13 mouse cellular contexts compared by ENCODE assay signal in genomic region chr17:14702701-14703100, GRCm38 (mm10). TPM values are rescaled to one million over a fixed set of nuclear protein-coding genes. Genes with fewer than 3 reads are reported as not detected.
A peak's percentile ranks its signal among the peaks of the same experiment; 100 is the strongest.
DNase-seq lines count a peak whose midpoint lies in the region; ATAC-seq lines count a peak whose summit lies in the region.
"Had no signal": no experiment of that assay in that cellular context is flagged by ENCODE, and none has a peak within 500 bp of the region (broad histone marks: within the 10 kb centered on the region; RNA-seq: fewer than 3 reads in every experiment).

No protein-coding gene starts in this region.

- no peak overlapping the region for H3K4me2 ChIP-seq in kidney, embryonic 14.5 days (replicated peaks; ENCODE audit: low read depth, low read length)
- H3K4me2 ChIP-seq: forebrain, embryonic 12.5 days had no signal

- intact Hi-C loops in heart, postnatal 36 days (cut with DNase I), result no loop called here

- no peak for ATAC-seq in kidney, embryonic 14.5 days (ENCODE audit: low FRiP score, low TSS enrichment)

- H3K27me3 ChIP-seq in heart, embryonic 10.5 days (ENCODE audit: insufficient read depth, poor library complexity, severe bottlenecking), result peaks cover 7% of the 10 kb centered on the region; the same call in 1 of the 2 replicates
- no peaks in the 10 kb centered on the region for H3K27me3 ChIP-seq in kidney, embryonic 14.5 days (ENCODE audit: control insufficient read depth, insufficient read depth, low read length)
- H3K27me3 ChIP-seq: forebrain, embryonic 12.5 days had no signal

- peak; percentile 71 for DNase-seq in heart, embryonic 10.5 days (ENCODE audit: low spot score)
- no peak for DNase-seq in heart, postnatal 36 days
- DNase-seq in right cerebral cortex, adult 2 months (ENCODE audit: low spot score in 2 of 2), result peak; percentile 7 to 10
- DNase-seq in right cerebral cortex, postnatal 36 days (ENCODE audit: low spot score in 2 of 2), result no peak
- peak; percentile 40 for DNase-seq in layer of hippocampus, adult 9-11 months
- peak; percentile 40 to 62 for DNase-seq in thymus, postnatal 36 days
- DNase-seq in kidney, adult 9 months, result no peak
- DNase-seq: gastrocnemius, postnatal 14 days; kidney, adult 18-20 months had no signal

- WGBS in heart, embryonic 10.5 days, result 60% methylated on average over 3 of the region's 3 CpGs
- WGBS in kidney, embryonic 14.5 days, result 41% methylated on average over 3 of the region's 3 CpGs

- no peak overlapping the region for H3K9ac ChIP-seq in kidney, embryonic 14.5 days (ENCODE audit: low read depth, low read length)
- H3K9ac ChIP-seq: forebrain, embryonic 12.5 days; liver, embryonic 14.5 days had no signal

- no peaks in the 10 kb centered on the region for H3K36me3 ChIP-seq in heart, embryonic 10.5 days
- H3K36me3 ChIP-seq in kidney, embryonic 14.5 days (ENCODE audit: control insufficient read depth, insufficient read depth, low read length), result no peaks in the 10 kb centered on the region
- H3K36me3 ChIP-seq: forebrain, embryonic 12.5 days had no signal

- no peak overlapping the region for H3K4me3 ChIP-seq in heart, embryonic 10.5 days
- H3K4me3 ChIP-seq in kidney, embryonic 14.5 days (ENCODE audit: low read length), result no peak overlapping the region
- H3K4me3 ChIP-seq: forebrain, embryonic 12.5 days had no signal

- H3K4me1 ChIP-seq in heart, embryonic 10.5 days, result 0 out of 2 replicates have a peak, but pooled peaks cover 8% of the 10 kb centered on the region
- H3K4me1 ChIP-seq in kidney, embryonic 14.5 days (ENCODE audit: control insufficient read depth, insufficient read depth, low read length), result no peaks in the 10 kb centered on the region
- H3K4me1 ChIP-seq: forebrain, embryonic 12.5 days had no signal

- no peaks in the 10 kb centered on the region for H3K9me3 ChIP-seq in heart, embryonic 10.5 days
- no peaks in the 10 kb centered on the region for H3K9me3 ChIP-seq in kidney, embryonic 14.5 days (ENCODE audit: control insufficient read depth, low read length)
- H3K9me3 ChIP-seq: forebrain, embryonic 12.5 days had no signal

- no peak overlapping the region for H3K27ac ChIP-seq in heart, embryonic 10.5 days
- no peak overlapping the region for H3K27ac ChIP-seq in kidney, embryonic 14.5 days (ENCODE audit: low read depth, low read length)
- H3K27ac ChIP-seq: forebrain, embryonic 12.5 days; liver, embryonic 14.5 days; macrophage had no signal

RNA-seq across cellular contexts. Expression of gene Thbs2, which starts 8.7 kb away (rescaled TPM):
- polyA plus RNA-seq in heart, embryonic 10.5 days (2016; fragmentation: Nextera tagmentation; extraction: Ambion mirVana), result 1.2 and 1.3 TPM in 2 replicates
- 10 to 100 TPM; 17.1 to 17.4 TPM for total RNA-seq in heart, postnatal 36 days (2021)
- 3.9 and 6.9 TPM in 2 replicates for polyA plus RNA-seq in kidney, embryonic 14.5 days (2014; fragmentation: Nextera tagmentation; extraction: Ambion mirVana)
- polyA plus RNA-seq: macrophage had no signal

Comparison
In these comparisons a context has a peak if more than half of its experiments do, and no peak if none do; other contexts are left out.
1. DNase-seq: peak in heart, embryonic 10.5 days (single experiment), right cerebral cortex, adult 2 months (2 of 2), layer of hippocampus, adult 9-11 months (single experiment) and thymus, postnatal 36 days (2 of 2); none in heart, postnatal 36 days (0 of 2), right cerebral cortex, postnatal 36 days (0 of 2) and kidney, adult 9 months (single experiment).